Mouse (Mus musculus): Measurements from ENCODE around the gene Rab15. TPM values are rescaled to one million over a fixed set of nuclear protein-coding genes. Genes with fewer than 3 reads are reported as not detected.
A peak's percentile ranks its signal among the peaks of the same experiment; 100 is the strongest.
"Not testable (repeated sequence)": the region's sequence is repeated elsewhere in the genome, so short reads cannot be mapped to it uniquely, and the experiment has no call there.

The Rab15 gene
- total RNA-seq (2021): 100 to 1,000 TPM; 102 to 111 TPM

GRCm38 (mm10) chr12:76822651-76823041, at the start of gene Rab15:
Gene Rab15 (minus strand): TSS chr12:76822908.
- intact Hi-C loops (cut with DNase I): no loop called here
- DNase-seq: no peak

- intact Hi-C loops (cut with DNase I): no loop called here
- DNase-seq: no peak
Observed at GRCm38 (mm10) chr12:76869561-76869960, 46.9 kb upstream of the Rab15 start.

DNA sequence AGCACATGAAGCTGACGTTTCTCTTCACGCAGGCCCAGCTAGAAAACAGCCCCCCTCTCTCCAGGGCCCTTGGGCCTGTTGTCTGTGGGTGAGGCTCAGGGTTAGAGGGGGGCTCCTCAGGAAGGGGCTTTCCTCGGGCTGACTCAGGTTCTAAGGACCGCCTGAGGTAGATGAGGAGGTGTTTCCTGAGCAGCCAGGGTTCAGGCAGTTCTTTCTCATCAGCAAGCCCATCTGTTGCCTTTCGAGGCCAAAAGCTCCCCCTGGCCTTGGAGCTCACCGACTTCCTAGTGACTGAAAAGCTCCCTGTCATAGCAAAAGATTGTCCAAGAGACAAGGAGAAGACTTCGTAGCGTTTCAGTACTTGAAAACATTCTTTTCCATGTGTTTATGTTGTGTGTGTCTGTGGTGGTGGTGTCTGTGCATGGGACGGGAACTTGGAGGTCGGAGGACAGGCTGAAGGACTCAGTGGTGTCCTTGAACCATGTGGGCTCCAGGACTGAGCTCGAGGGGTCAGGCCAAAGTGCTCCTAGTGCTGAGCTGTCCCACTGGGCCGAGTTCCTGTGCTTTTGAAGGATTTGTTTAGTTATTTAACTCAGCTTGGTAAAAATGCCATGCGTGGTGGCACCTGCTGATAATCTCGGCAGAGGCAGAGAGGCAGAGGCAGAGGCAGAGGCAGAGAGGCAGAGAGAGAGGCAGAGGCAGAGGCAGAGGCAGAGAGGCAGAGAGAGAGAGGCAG, 45.9 kb upstream of the Rab15 start:
- DNase-seq: no peak
- intact Hi-C loops (cut with DNase I): no loop called here

GRCm38 (mm10) chr12:76867586-76868280, 45.0 kb upstream of the Rab15 start:
- DNase-seq: no peak

GRCm38 (mm10) chr12:76865266-76865665, 42.6 kb upstream of the Rab15 start:
- no peak for DNase-seq

More at GRCm38 (mm10) chr12:76867586-76868280, 45.0 kb upstream of the Rab15 start:
- intact Hi-C loops (cut with DNase I): no loop called here

DNA sequence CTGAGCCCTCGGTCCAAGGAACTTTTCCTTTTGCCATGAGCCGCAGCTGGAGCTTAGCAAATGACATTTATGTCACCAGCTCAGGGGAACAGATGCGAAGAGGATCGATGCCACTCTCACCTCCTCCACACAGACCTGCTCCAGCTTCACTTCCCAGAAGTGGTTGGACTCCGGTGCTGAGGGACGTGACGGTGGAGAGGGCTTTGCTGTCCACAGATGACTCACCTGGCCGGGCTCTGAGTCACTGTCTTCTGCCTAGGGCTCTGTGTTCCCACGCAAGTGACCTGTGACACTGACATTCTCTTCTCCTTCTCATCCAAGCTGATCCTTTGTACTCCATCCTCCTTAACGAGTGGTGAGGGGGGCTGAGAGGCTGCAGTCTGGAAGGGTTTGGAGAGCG, 40.9 kb upstream of the Rab15 start:
- intact Hi-C loops (cut with DNase I): no loop called here
- no peak for DNase-seq

More at GRCm38 (mm10) chr12:76865266-76865665, 42.6 kb upstream of the Rab15 start:
- intact Hi-C loops (cut with DNase I): no loop called here

DNA sequence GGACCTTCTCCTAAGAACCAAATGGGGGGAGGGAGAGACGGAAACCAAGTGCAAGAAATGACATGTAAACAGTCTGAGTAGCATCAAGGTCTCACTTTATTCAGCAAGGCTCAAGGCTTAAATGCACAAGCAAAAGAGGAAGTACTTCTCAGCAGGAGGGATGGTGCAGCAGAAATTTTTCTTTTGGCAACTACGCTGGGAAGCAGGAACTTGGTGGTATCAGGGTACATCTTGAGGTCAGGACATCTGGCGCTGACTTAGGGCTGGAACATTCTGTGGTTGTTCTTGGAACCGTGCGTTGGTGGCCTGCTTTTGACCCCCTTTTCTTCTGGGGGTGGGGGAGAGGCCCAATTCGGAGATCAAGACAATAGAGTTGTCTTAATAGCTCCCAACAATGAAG, 36.1 kb upstream of the Rab15 start:
- intact Hi-C loops (cut with DNase I); DNase-seq: not testable (repeated sequence)

DNA sequence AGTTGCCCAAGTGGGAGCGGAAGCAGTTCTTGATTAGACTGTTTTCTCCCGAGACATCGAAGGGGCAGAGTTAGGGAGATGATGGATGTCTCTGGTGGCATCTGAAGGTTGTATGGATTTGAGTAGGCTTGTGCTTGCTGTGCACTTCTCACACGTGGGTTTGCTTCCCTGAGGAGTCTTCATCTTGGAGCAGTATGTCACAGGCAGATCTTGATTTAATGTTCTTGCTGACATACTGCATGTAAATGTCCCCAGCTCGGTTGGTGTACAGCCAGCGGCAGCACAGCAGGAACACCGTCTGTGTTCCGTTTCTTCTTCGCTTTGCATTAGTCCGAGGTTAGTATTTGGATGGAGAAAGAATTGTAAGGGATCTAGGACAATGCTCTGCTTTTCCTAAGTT, 34.4 kb upstream of the Rab15 start:
- peak; percentile 13 for DNase-seq
- intact Hi-C loops (cut with DNase I): no loop called here

- intact Hi-C loops (cut with DNase I): no loop called here
- no peak for DNase-seq
Observed at GRCm38 (mm10) chr12:76853378-76854142, 30.9 kb upstream of the Rab15 start.

- DNase-seq: no peak
- intact Hi-C loops (cut with DNase I): no loop called here
Observed at GRCm38 (mm10) chr12:76852419-76852818, 29.7 kb upstream of the Rab15 start.

GRCm38 (mm10) chr12:76844346-76845061, 21.8 kb upstream of the Rab15 start:
- DNase-seq: no peak
- intact Hi-C loops (cut with DNase I): no loop called here

- no peak for DNase-seq
- intact Hi-C loops (cut with DNase I): no loop called here
Observed at GRCm38 (mm10) chr12:76840081-76840480, 17.4 kb upstream of the Rab15 start.

- DNase-seq: no peak
- intact Hi-C loops (cut with DNase I): no loop called here
Observed at GRCm38 (mm10) chr12:76839298-76839697, 16.6 kb upstream of the Rab15 start.

DNA sequence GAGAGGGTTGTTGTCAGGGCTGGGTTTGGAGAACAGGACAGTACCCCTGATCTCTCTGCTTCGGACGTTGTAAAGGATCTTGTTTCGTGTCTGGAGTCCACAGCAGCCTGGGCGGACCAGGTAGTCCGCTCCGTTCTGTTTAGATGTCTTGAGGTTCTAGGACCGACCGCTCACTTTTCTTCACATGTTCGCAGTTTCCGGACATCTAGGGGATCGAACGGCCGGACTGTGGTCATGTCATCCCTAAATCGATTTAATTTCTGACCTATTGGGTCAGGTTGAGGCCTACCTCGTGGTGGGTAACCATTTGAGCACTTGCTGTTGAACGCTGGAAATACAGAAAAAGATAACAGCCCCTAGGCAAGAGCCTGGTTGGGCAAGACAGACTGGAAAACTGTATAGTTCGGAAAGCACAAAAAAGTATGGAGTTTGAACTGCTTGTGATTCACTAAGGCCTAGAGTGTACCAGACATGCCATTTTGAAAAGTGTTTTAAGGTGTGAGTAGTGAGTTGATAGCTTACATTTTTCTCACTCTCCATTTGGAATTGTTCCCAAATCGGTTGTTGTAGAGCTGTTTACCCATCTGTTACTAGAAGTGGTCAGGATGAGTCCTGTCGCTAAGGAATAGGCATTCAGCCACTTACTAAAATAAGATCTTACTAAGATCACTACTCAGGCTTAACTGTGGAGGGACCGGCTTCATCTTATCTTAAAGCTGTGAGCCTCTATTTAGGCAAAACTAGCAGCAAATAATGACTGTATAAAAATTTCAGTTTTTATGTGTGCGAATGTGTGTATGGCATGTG, 15.3 kb upstream of the Rab15 start:
- no peak for DNase-seq
- intact Hi-C loops (cut with DNase I): no loop called here

DNA sequence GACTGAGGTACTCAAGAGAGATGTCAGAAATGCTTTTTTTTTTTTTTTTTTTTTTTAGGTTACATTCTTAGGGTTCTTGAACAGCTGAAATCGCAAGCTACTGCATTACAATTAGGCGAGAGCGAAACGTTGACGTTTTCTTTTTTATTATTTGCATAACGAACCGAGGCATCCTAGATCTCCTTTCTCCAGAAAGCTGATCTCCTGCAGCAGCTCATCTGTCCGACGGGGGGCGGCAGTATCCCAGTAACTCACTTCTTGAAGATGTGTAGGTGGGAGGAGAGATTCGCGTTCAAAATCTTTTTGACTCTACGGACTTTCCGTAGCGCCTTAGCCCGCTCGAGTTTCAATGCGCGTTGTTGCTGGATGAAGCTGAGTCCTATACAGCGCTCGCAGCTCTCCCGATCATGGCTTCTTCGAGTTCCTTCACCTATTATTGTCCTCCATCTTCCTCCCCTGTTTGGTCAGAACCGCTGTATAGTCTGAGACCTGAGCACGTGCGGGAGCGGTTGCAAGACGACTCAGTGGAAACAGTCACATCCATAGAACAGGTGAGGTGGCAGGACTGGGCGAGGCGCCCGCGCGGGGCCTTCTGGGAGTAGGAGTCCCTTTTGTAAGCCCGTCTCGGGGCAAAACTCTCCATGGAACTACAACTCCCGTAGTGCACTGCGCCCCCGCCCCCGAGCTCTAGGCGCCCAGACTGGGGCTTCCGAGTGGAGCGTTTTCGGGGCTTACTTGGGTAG, 14.6 kb upstream of the Rab15 start:
- peak; percentile 99 for DNase-seq
- intact Hi-C loops (cut with DNase I): no loop called here

GRCm38 (mm10) chr12:76832704-76833103, 10.0 kb upstream of the Rab15 start:
- intact Hi-C loops (cut with DNase I): no loop called here
- DNase-seq: peak; percentile 19

- no peak for DNase-seq
- intact Hi-C loops (cut with DNase I): no loop called here
Observed at GRCm38 (mm10) chr12:76825283-76825682, 2.6 kb upstream of the Rab15 start.

GRCm38 (mm10) chr12:76822002-76822650, 582 bp downstream of the Rab15 start:
- DNase-seq: peak; percentile 31
- intact Hi-C loops (cut with DNase I): no loop called here

- no peak for DNase-seq
- intact Hi-C loops (cut with DNase I): no loop called here
Observed at GRCm38 (mm10) chr12:76820615-76821014, 2.1 kb downstream of the Rab15 start.
